Mouse (Mus musculus) cerebellum, adult 2 months (tissue): ENCODE results near the gene Lonp2. TPM values are rescaled to one million over a fixed set of nuclear protein-coding genes. Genes with fewer than 3 reads are reported as not detected.
A peak's percentile ranks its signal among the peaks of the same experiment; 100 is the strongest.

ENCODE experiments used
- DNase-seq, 2 experiments: peaks; one replicate each; pipeline ENCODE4 v3.0.0; 2021
- H3K27ac ChIP-seq: fragments of 200-500 bp; 2 replicates; pipeline ENCODE4 v1.5.1; 2012; ENCODE audit warnings: low read length, control low read depth, inconsistent platforms; ENCODE audit not compliant: insufficient read depth
- H3K27me3 ChIP-seq: fragments of 200-500 bp; 2 replicates; pipeline ENCODE4 v1.6.1; 2012; ENCODE audit warnings: inconsistent platforms, mild to moderate bottlenecking, low read length, moderate library complexity; ENCODE audit not compliant: control insufficient read depth, insufficient read depth
- H3K4me1 ChIP-seq: fragments of 200-500 bp; 2 replicates; pipeline ENCODE4 v1.6.1; 2011; ENCODE audit warnings: low read length; ENCODE audit not compliant: control insufficient read depth, insufficient read depth
- H3K4me3 ChIP-seq: fragments of 200-500 bp; replicated peaks from 2 replicates; pipeline ENCODE3; 2011; ENCODE audit warnings: mild to moderate bottlenecking, low read depth, low read length, control low read depth; ENCODE audit not compliant: insufficient read depth
- CTCF ChIP-seq: fragments of 200-500 bp; IDR thresholded peaks from 2 replicates; pipeline ENCODE4 v1.5.1; 2011; ENCODE audit warnings: low read depth, mild to moderate bottlenecking, control low read depth, low read length, moderate library complexity, borderline replicate concordance; ENCODE audit not compliant: insufficient read depth
- POLR2A ChIP-seq: fragments of 200-500 bp; IDR thresholded peaks from 2 replicates; pipeline ENCODE4 v1.6.1; 2011; ENCODE audit warnings: low read length, control low read depth, borderline replicate concordance; ENCODE audit not compliant: insufficient read depth
- WGBS: fragments of 180-500 bp; shearing (Covaris S2); methylation state at CpG from one replicate; pipeline ENCODE4 v1.1.7; 2018; 5-methylcytosine and 5-hydroxymethylcytosine counted together
- polyA plus RNA-seq: library from polyadenylated mRNA; depleted of rRNA; stranded (reverse); fragments of >200 nt; gene quantifications from 2 replicates; pipeline ENCODE4 v1.2.3, GENCODE M21; 2012

Gene Lonp2
- polyA plus RNA-seq, 1 experiment = 69.5 TPM

- H3K27ac ChIP-seq = peak overlapping the region; percentile 89
- TF ChIP-seq POLR2A (peak; percentile 31; the same call in 1 of the 2 replicates), CTCF (peak; percentile 99)
- H3K4me3 ChIP-seq = peak overlapping the region; percentile 88
- under 1% methylated on average over 16 of the region's 16 CpGs for WGBS
- H3K27me3 ChIP-seq = no peaks in the 10 kb centered on the region
- H3K4me1 ChIP-seq = peaks cover 18% of the 10 kb centered on the region; the same call in 1 of the 2 replicates
- DNase-seq = peak; percentile 88 to 91
These were observed 38.3 kb upstream of the Lonp2 start for GRCm38 (mm10) chr8:86585532-86585931.

- Histone ChIP-seq H3K27me3 (no peaks in the 10 kb centered on the region), H3K4me1 (peaks cover 13% of the 10 kb centered on the region; the same call in 1 of the 2 replicates), H3K27ac (no peak overlapping the region), H3K4me3 (no peak overlapping the region)
- no peak for TF ChIP-seq CTCF
- DNase-seq = no peak
- WGBS = 34% methylated on average over 5 of the region's 5 CpGs
These were observed 37.8 kb upstream of the Lonp2 start for GRCm38 (mm10) chr8:86586058-86586457.

GRCm38 (mm10) chr8:86586642-86587041 lies 37.2 kb upstream of the Lonp2 start:
- TF ChIP-seq POLR2A (no peak), CTCF (peak; percentile 4; the same call in 1 of the 2 replicates)
- WGBS = 59% methylated on average over 6 of the region's 6 CpGs
- Histone ChIP-seq H3K27ac (no peak overlapping the region), H3K4me1 (peaks cover 8% of the 10 kb centered on the region; the same call in 1 of the 2 replicates), H3K27me3 (no peaks in the 10 kb centered on the region), H3K4me3 (no peak overlapping the region)
- no peak for DNase-seq

GRCm38 (mm10) chr8:86588338-86588737 lies 35.5 kb upstream of the Lonp2 start:
- H3K27ac ChIP-seq = no peak overlapping the region
- no peaks in the 10 kb centered on the region for H3K27me3 ChIP-seq
- DNase-seq = no peak
- H3K4me1 ChIP-seq = no peaks in the 10 kb centered on the region
- WGBS = 43% methylated on average over 5 of the region's 5 CpGs
- H3K4me3 ChIP-seq = no peak overlapping the region
- TF ChIP-seq POLR2A (no peak), CTCF (no peak)

- 70% methylated on average over 10 of the region's 10 CpGs for WGBS
- Histone ChIP-seq H3K27me3 (no peaks in the 10 kb centered on the region), H3K4me3 (no peak overlapping the region), H3K27ac (no peak overlapping the region), H3K4me1 (no peaks in the 10 kb centered on the region)
- DNase-seq = no peak
- TF ChIP-seq POLR2A (no peak), CTCF (no peak)
These were observed 30.7 kb upstream of the Lonp2 start for GRCm38 (mm10) chr8:86593099-86593498.

- H3K27me3 ChIP-seq = no peaks in the 10 kb centered on the region
- no peak overlapping the region for H3K4me3 ChIP-seq
- no peaks in the 10 kb centered on the region for H3K4me1 ChIP-seq
- DNase-seq = no peak
- TF ChIP-seq POLR2A (no peak), CTCF (no peak)
- no peak overlapping the region for H3K27ac ChIP-seq
- WGBS = 72% methylated on average over 3 of the region's 3 CpGs
These were observed 29.6 kb upstream of the Lonp2 start for GRCm38 (mm10) chr8:86594159-86594796.

- TF ChIP-seq CTCF (no peak), POLR2A (no peak)
- Histone ChIP-seq H3K27me3 (no peaks in the 10 kb centered on the region), H3K27ac (no peak overlapping the region), H3K4me1 (no peaks in the 10 kb centered on the region), H3K4me3 (no peak overlapping the region)
- no peak for DNase-seq
- 57% methylated on average over 5 of the region's 5 CpGs for WGBS
These were observed 28.2 kb upstream of the Lonp2 start for GRCm38 (mm10) chr8:86595671-86596070.

GRCm38 (mm10) chr8:86597681-86598080 lies 26.2 kb upstream of the Lonp2 start:
- Histone ChIP-seq H3K4me3 (no peak overlapping the region), H3K27ac (no peak overlapping the region), H3K27me3 (no peaks in the 10 kb centered on the region), H3K4me1 (no peaks in the 10 kb centered on the region)
- no peak for TF ChIP-seq CTCF
- TF ChIP-seq POLR2A = no peak
- no peak for DNase-seq
- WGBS = 89% methylated on average over 7 of the region's 7 CpGs
